Mouse (Mus musculus) embryonic fibroblast, embryonic 13.5 days (primary cell): ENCODE data around the gene Polr2h.

Source experiments
- CTCF ChIP-seq: IDR thresholded peaks from 2 replicates; pipeline ENCODE4 v1.5.1; 2011; ENCODE audit warnings: mild to moderate bottlenecking, control low read depth, low read length, moderate library complexity, borderline replicate concordance; ENCODE audit not compliant: insufficient read depth
- POLR2A ChIP-seq: IDR thresholded peaks from 2 replicates; pipeline ENCODE4 v1.6.1; 2011; ENCODE audit warnings: low read depth, mild to moderate bottlenecking, control low read depth, low read length, moderate library complexity

DNA sequence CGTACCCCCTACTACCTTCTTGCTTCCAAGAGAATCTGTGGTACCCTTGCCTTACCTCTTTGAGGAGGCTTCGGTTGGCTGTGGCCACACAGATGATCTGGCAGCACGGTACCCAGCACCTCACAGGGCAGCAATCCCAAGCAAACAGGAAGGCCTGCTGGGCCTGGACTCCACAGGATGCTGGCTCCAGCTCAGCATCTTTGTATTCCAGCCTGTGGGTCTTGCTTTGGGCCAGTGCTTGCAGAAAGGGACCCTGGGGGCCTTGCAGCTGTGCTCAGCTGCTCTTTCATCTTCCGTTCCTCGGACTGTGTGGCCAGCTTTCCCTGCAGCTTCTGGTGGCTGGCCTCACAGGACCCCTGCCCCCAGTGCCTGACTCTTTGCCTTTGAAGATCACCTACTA lies 17.4 kb upstream of the Polr2h start:
- TF ChIP-seq CTCF, result no peak
- TF ChIP-seq POLR2A, result no peak
